Mouse (Mus musculus) adrenal gland, postnatal 10 days (tissue): Measurements from ENCODE around the gene Plcxd1. TPM values are rescaled to one million over a fixed set of nuclear protein-coding genes. Genes with fewer than 3 reads are reported as not detected.
A peak's percentile ranks its signal among the peaks of the same experiment; 100 is the strongest.
"Not testable (repeated sequence)": the region's sequence is repeated elsewhere in the genome, so short reads cannot be mapped to it uniquely, and the experiment has no call there.

Source experiments
- DNase-seq: peaks from one replicate; pipeline ENCODE4 v3.0.0; 2021; ENCODE audit warnings: mixed read lengths
- total RNA-seq, 2 experiments: library from RNA; stranded (reverse); gene quantifications; 2 replicates each; pipeline ENCODE4 v1.2.3; 2021

The Plcxd1 gene
- total RNA-seq, 2 experiments from 2014 or later = 0.18 to 0.42 TPM

GRCm38 (mm10) chr5:110106901-110107564, 7.3 kb downstream of the Plcxd1 start:
- no peak for DNase-seq

GRCm38 (mm10) chr5:110107581-110108304, 8.0 kb downstream of the Plcxd1 start, which contains the start of gene Gtpbp6:
Gtpbp6 (minus strand) TSS chr5:110108197.
- peak; percentile 97 for DNase-seq

GRCm38 (mm10) chr5:110108305-110108628, 8.5 kb downstream of the Plcxd1 start:
- no peak for DNase-seq

GRCm38 (mm10) chr5:110109991-110110441, 10.2 kb downstream of the Plcxd1 start, which contains the start of gene Zfp605:
Zfp605 (plus strand) TSS chr5:110110092.
- DNase-seq = peak; percentile 92

DNA sequence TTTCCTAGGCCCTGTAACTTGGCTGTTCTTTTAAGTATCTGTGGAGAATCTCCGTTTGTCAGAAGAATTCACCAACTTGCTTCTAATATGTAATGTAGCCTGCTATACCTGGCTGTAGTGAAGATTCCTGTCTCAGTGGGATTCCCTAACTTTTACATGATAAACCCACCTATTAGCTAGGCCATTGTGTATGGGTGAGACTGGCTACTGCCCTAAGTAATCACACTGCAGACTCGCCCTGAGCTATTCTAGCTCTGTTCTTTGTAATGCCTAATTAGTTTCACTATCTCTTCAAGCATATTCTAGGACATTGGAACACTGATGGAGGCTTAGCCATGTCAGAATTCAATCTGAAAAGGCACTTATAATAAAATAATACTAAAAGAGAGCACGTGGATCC, 22.6 kb downstream of the Plcxd1 start:
- DNase-seq = not testable (repeated sequence)

GRCm38 (mm10) chr5:110135293-110136086, 35.7 kb downstream of the Plcxd1 start, which contains the start of gene Chfr:
Chfr (plus strand) TSS chr5:110135842.
- peak; percentile 100 for DNase-seq

- no peak for DNase-seq
Observed at GRCm38 (mm10) chr5:110136087-110136464, 36.3 kb downstream of the Plcxd1 start.

GRCm38 (mm10) chr5:110137816-110138215, 38.0 kb downstream of the Plcxd1 start:
- no peak for DNase-seq

- no peak for DNase-seq
Observed at GRCm38 (mm10) chr5:110139325-110139724, 39.6 kb downstream of the Plcxd1 start.

DNA sequence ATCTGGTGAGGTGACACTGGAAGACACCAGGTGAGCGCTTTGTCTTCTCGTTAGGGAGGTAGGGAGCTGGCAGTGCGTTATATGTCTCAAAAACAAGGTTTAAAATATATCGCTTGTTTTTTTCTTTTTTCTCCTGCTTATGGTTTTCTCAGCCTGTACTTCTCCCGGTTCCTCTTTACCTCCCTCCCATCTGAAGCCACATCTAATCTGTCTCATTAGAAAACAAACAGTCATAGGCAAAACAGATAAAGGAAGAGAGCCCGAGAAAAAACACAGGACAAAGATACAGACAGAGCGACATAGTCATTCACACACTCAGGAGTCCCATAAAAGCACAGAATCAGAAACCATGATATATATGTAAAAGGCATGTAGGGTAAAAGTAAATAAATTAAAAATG, 40.7 kb downstream of the Plcxd1 start:
- DNase-seq = no peak

DNA sequence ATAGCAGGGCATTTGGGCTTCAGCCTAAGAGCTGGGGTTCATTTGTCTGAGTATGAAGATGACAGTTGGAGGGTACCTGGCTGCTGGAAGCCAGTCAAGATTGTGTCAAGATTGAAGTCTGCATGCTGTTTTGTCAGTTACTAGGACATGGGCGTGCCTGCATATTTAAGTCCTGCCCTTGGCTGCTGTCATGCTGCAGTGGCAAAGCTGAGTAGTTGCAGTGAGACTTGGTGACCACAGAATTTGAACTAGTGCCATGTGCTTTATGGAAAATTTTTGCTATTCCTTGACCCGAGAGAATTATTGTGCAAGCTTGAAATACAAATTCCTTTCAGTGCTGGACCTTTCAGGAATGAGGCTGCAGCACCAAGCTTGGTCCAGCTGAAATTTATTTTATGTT, 42.5 kb downstream of the Plcxd1 start:
- DNase-seq = peak; percentile 55

- no peak for DNase-seq
Observed at GRCm38 (mm10) chr5:110143007-110143406, 43.2 kb downstream of the Plcxd1 start.

Other genes with a start within 250 kb of the Plcxd1 start
- gene Gm15446, start 176.6 kb upstream of the Plcxd1 start, total RNA-seq = 10 to 100 TPM; 10.4 to 11.7 TPM
- gene Zfp932, start 103.4 kb upstream of the Plcxd1 start, total RNA-seq = 10 to 100 TPM; 14.3 to 29.2 TPM
- 1 to 10 TPM; 3.4 to 7.9 TPM for gene Gm17655, start 27.5 kb upstream of the Plcxd1 start, total RNA-seq
- gene Gm35315, start 5.5 kb upstream of the Plcxd1 start, total RNA-seq = under 1 TPM; 0.33 to 0.58 TPM
- 10 to 100 TPM; 44.4 to 54.2 TPM for gene Gtpbp6, start 8.2 kb downstream of the Plcxd1 start, total RNA-seq
- 1 to 10 TPM; 3.8 to 5.1 TPM for gene Zfp605, start 10.1 kb downstream of the Plcxd1 start, total RNA-seq
- gene Chfr, start 35.9 kb downstream of the Plcxd1 start, total RNA-seq = 10 to 100 TPM; 34.3 to 44.4 TPM
- 10 to 100 TPM; 31.6 to 37.8 TPM for gene Golga3, start 76.7 kb downstream of the Plcxd1 start, total RNA-seq
- gene Ankle2, start 131.0 kb downstream of the Plcxd1 start, total RNA-seq = 10 to 100 TPM; 37.1 to 40.6 TPM
- gene Pgam5, start 169.9 kb downstream of the Plcxd1 start, total RNA-seq = 10 to 100 TPM; 41.4 to 42.7 TPM
- gene Pxmp2, start 186.2 kb downstream of the Plcxd1 start, total RNA-seq = 10 to 100 TPM; 26.8 to 46.1 TPM
- 10 to 100 TPM in 1 of 2 experiments, 1 to 10 TPM in 1; 7.6 to 12.0 TPM for gene Pole, start 186.3 kb downstream of the Plcxd1 start, total RNA-seq
- gene P2rx2, start 243.2 kb downstream of the Plcxd1 start, total RNA-seq = under 1 TPM; 0.63 to 0.97 TPM
- not detected for gene Lrcol1, start 244.8 kb downstream of the Plcxd1 start, total RNA-seq